Mouse (Mus musculus): ENCODE results near the gene Kptn.

DNA sequence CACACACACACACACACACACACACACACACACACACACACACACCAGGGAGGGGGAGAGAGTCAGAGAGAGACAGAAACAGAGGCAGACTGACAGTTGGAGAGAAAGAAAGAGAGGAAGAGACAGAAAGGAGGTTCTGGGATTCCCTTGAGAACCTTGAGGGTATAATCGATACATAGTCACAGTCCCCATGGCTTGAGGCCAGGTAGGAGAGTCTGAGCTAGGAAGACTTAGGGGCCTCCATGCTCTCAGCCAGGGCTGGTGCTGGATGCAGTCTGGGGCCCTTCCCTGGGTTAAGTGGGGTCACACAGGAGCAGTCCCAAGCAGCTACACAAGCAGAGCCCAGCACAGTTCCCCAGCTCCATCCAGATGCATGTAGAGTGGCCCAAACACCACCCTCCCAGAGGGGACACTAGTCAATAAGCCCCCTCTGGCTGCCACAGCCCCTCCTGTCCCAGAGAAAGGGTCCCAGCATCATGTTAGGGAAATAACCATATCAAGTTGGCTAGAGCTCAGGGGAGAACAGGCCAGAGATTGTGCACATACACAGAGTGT lies 53.0 kb downstream of the Kptn start:
- TF ChIP-seq CTCF (IDR thresholded peaks at IDR 0.05; ENCODE audit: low read depth, low read length) (no peak), GATA1 (IDR thresholded peaks at IDR 0.05; ENCODE audit: borderline replicate concordance, low read length) (no peak), TAL1 (conservative IDR thresholded peaks at IDR 0.05; ENCODE audit: low read depth, low read length) (no peak), GATA2 (IDR thresholded peaks at IDR 0.05; ENCODE audit: borderline replicate concordance, low read depth, low read length) (no peak), POLR2AphosphoS5 (IDR thresholded peaks at IDR 0.05; ENCODE audit: insufficient replicate concordance, low read depth, low read length) (no peak)
